Mouse (Mus musculus) liver, embryonic 13.5 days (tissue): ENCODE measurements at regions not wholly inside any gene's neighbourhood (a gene's known extent, or its start where the extent isn't known, plus 50 kb on each side); places are given as distances from the start of the nearest gene placed in this dataset.
A peak's percentile ranks its signal among the peaks of the same experiment; 100 is the strongest.

Experiments used
- ATAC-seq: fragments of 200-750 bp; cut with Nextera tagmentation; 2 replicates; pipeline ENCODE4 v1.8.0; 2017; ENCODE audit warnings: low read depth, mild to moderate bottlenecking, moderate number of reproducible peaks, moderate library complexity
- DNase-seq: peaks from one replicate; pipeline ENCODE4 v3.0.0; 2022
- H3K27ac ChIP-seq: fragments of 300-500 bp; sonication (generic); 2 replicates; pipeline ENCODE4 v1.5.1; 2015; ENCODE audit warnings: moderate library complexity, mild to moderate bottlenecking, inconsistent platforms
- H3K27me3 ChIP-seq: fragments of 300-500 bp; sonication (generic); 2 replicates; pipeline ENCODE4 v1.6.1; 2015; ENCODE audit warnings: mild to moderate bottlenecking, inconsistent platforms
- H3K36me3 ChIP-seq: fragments of 300-500 bp; sonication (generic); 2 replicates; pipeline ENCODE4 v1.6.1; 2015; ENCODE audit warnings: mild to moderate bottlenecking, inconsistent platforms
- H3K4me1 ChIP-seq: fragments of 300-500 bp; sonication (generic); replicated peaks from 2 replicates; pipeline ENCODE4 v1.6.1; 2015; ENCODE audit warnings: inconsistent platforms
- H3K4me2 ChIP-seq: fragments of 300-500 bp; sonication (generic); 2 replicates; pipeline ENCODE4 v1.6.1; 2015; ENCODE audit warnings: inconsistent platforms, mild to moderate bottlenecking, moderate library complexity
- H3K4me3 ChIP-seq: fragments of 300-500 bp; sonication (generic); replicated peaks from 2 replicates; pipeline ENCODE4 v1.5.1; 2015; ENCODE audit warnings: mild to moderate bottlenecking, inconsistent platforms
- H3K9ac ChIP-seq: fragments of 300-500 bp; sonication (generic); 2 replicates; pipeline ENCODE4 v1.6.1; 2015; ENCODE audit warnings: mild to moderate bottlenecking, inconsistent platforms
- H3K9me3 ChIP-seq: fragments of 300-500 bp; sonication (generic); replicated peaks from 2 replicates; pipeline ENCODE4 v1.6.1; 2016; ENCODE audit warnings: inconsistent platforms
- WGBS: fragments of 180-500 bp; shearing (Covaris S2); methylation state at CpG from one replicate; pipeline ENCODE4 v1.1.7; 2015; ENCODE audit not compliant: insufficient replicate concordance; 5-methylcytosine and 5-hydroxymethylcytosine counted together

GRCm38 (mm10) chr3:37907432-37908088 is 183.3 kb upstream of the Gm5148 start:
- no peak for DNase-seq
- Histone ChIP-seq H3K27me3 (no peaks in the 10 kb centered on the region), H3K4me2 (no peak overlapping the region), H3K9me3 (no peaks in the 10 kb centered on the region), H3K36me3 (no peaks in the 10 kb centered on the region), H3K9ac (no peak overlapping the region), H3K4me1 (peaks cover 17% of the 10 kb centered on the region), H3K4me3 (no peak overlapping the region), H3K27ac (no peak overlapping the region)
- WGBS = 17% methylated on average over 14 of the region's 14 CpGs
- peak; percentile 71 for ATAC-seq

GRCm38 (mm10) chr3:37906806-37907251 is 182.5 kb upstream of the Gm5148 start:
- H3K4me2 ChIP-seq = no peak overlapping the region
- no peaks in the 10 kb centered on the region for H3K9me3 ChIP-seq
- H3K9ac ChIP-seq = no peak overlapping the region
- no peak overlapping the region for H3K27ac ChIP-seq
- H3K4me3 ChIP-seq = no peak overlapping the region
- ATAC-seq (no peak), DNase-seq (no peak)
- H3K4me1 ChIP-seq = peaks cover 17% of the 10 kb centered on the region
- no peaks in the 10 kb centered on the region for H3K27me3 ChIP-seq
- WGBS = 31% methylated on average over 5 of the region's 5 CpGs
- no peaks in the 10 kb centered on the region for H3K36me3 ChIP-seq

- H3K4me2 ChIP-seq = no peak overlapping the region
- no peaks in the 10 kb centered on the region for H3K36me3 ChIP-seq
- no peaks in the 10 kb centered on the region for H3K27me3 ChIP-seq
- H3K4me3 ChIP-seq = no peak overlapping the region
- DNase-seq (no peak), ATAC-seq (no peak)
- H3K27ac ChIP-seq = no peak overlapping the region
- H3K9ac ChIP-seq = no peak overlapping the region
- H3K9me3 ChIP-seq = no peaks in the 10 kb centered on the region
- 33% methylated on average over 3 of the region's 3 CpGs for WGBS
- H3K4me1 ChIP-seq = peaks cover 17% of the 10 kb centered on the region
Measured at GRCm38 (mm10) chr3:37904188-37904587, 179.9 kb upstream of the Gm5148 start.

GRCm38 (mm10) chr3:37903482-37903881 is 179.2 kb upstream of the Gm5148 start:
- H3K27ac ChIP-seq = no peak overlapping the region

GRCm38 (mm10) chr3:37903021-37903420 is 178.7 kb upstream of the Gm5148 start:
- Histone ChIP-seq H3K27me3 (no peaks in the 10 kb centered on the region), H3K4me1 (peaks cover 12% of the 10 kb centered on the region), H3K36me3 (no peaks in the 10 kb centered on the region), H3K4me2 (no peak overlapping the region), H3K4me3 (no peak overlapping the region), H3K27ac (no peak overlapping the region), H3K9ac (no peak overlapping the region), H3K9me3 (no peaks in the 10 kb centered on the region)
- 62% methylated on average over 4 of the region's 4 CpGs for WGBS
- DNase-seq (no peak), ATAC-seq (no peak)

More at GRCm38 (mm10) chr3:37903482-37903881, 179.2 kb upstream of the Gm5148 start:
- DNase-seq (no peak), ATAC-seq (no peak)
- no peak overlapping the region for H3K4me2 ChIP-seq
- 46% methylated on average over 3 of the region's 3 CpGs for WGBS
- no peak overlapping the region for H3K9ac ChIP-seq
- peaks cover 15% of the 10 kb centered on the region for H3K4me1 ChIP-seq
- no peaks in the 10 kb centered on the region for H3K36me3 ChIP-seq
- no peak overlapping the region for H3K4me3 ChIP-seq
- no peaks in the 10 kb centered on the region for H3K9me3 ChIP-seq
- H3K27me3 ChIP-seq = no peaks in the 10 kb centered on the region

- Histone ChIP-seq H3K4me3 (no peak overlapping the region), H3K36me3 (no peaks in the 10 kb centered on the region), H3K4me2 (no peak overlapping the region), H3K9ac (no peak overlapping the region), H3K4me1 (no peaks in the 10 kb centered on the region), H3K27me3 (no peaks in the 10 kb centered on the region), H3K9me3 (no peaks in the 10 kb centered on the region), H3K27ac (no peak overlapping the region)
- ATAC-seq (no peak), DNase-seq (no peak)
- WGBS = 32% methylated on average over 3 of the region's 3 CpGs
Measured at GRCm38 (mm10) chr3:37897392-37897791, 173.1 kb upstream of the Gm5148 start.

- no peaks in the 10 kb centered on the region for H3K9me3 ChIP-seq
- WGBS = 8% methylated on average over 17 of the region's 17 CpGs
- H3K4me2 ChIP-seq = peak overlapping the region; percentile 41
- ATAC-seq = no peak
- H3K27ac ChIP-seq = no peak overlapping the region
- DNase-seq = no peak
- no peak overlapping the region for H3K9ac ChIP-seq
- H3K36me3 ChIP-seq = no peaks in the 10 kb centered on the region
- H3K4me3 ChIP-seq = no peak overlapping the region
- no peaks in the 10 kb centered on the region for H3K27me3 ChIP-seq
- H3K4me1 ChIP-seq = no peaks in the 10 kb centered on the region
Measured at GRCm38 (mm10) chr3:37896821-37897311, 172.6 kb upstream of the Gm5148 start.

- Histone ChIP-seq H3K4me3 (no peak overlapping the region), H3K27ac (no peak overlapping the region), H3K9me3 (no peaks in the 10 kb centered on the region), H3K4me1 (no peaks in the 10 kb centered on the region), H3K36me3 (no peaks in the 10 kb centered on the region), H3K9ac (no peak overlapping the region), H3K27me3 (no peaks in the 10 kb centered on the region), H3K4me2 (no peak overlapping the region)
- 70% methylated on average over 2 of the region's 2 CpGs for WGBS
- DNase-seq = no peak
- no peak for ATAC-seq
Measured at GRCm38 (mm10) chr3:37894599-37894998, 170.3 kb upstream of the Gm5148 start.

GRCm38 (mm10) chr3:37890202-37890601 is 165.9 kb upstream of the Gm5148 start:
- DNase-seq = no peak
- H3K9ac ChIP-seq = no peak overlapping the region
- H3K4me2 ChIP-seq = no peak overlapping the region
- WGBS = 59% methylated on average over 1 of the region's 1 CpGs
- H3K36me3 ChIP-seq = no peaks in the 10 kb centered on the region
- peaks cover 11% of the 10 kb centered on the region for H3K4me1 ChIP-seq
- no peak overlapping the region for H3K4me3 ChIP-seq
- H3K27ac ChIP-seq = no peak overlapping the region
- H3K9me3 ChIP-seq = no peaks in the 10 kb centered on the region
- H3K27me3 ChIP-seq = no peaks in the 10 kb centered on the region
- no peak for ATAC-seq

- Histone ChIP-seq H3K4me3 (no peak overlapping the region), H3K9ac (no peak overlapping the region), H3K27me3 (no peaks in the 10 kb centered on the region), H3K27ac (no peak overlapping the region), H3K9me3 (no peaks in the 10 kb centered on the region), H3K36me3 (no peaks in the 10 kb centered on the region), H3K4me2 (no peak overlapping the region), H3K4me1 (peaks cover 11% of the 10 kb centered on the region)
- WGBS = 50% methylated on average over 6 of the region's 6 CpGs
- no peak for ATAC-seq
- DNase-seq = no peak
Measured at GRCm38 (mm10) chr3:37888455-37888854, 164.2 kb upstream of the Gm5148 start.

- no peak overlapping the region for H3K4me2 ChIP-seq
- H3K36me3 ChIP-seq = no peaks in the 10 kb centered on the region
- H3K4me3 ChIP-seq = no peak overlapping the region
- DNase-seq = no peak
- 65% methylated on average over 3 of the region's 3 CpGs for WGBS
- no peak overlapping the region for H3K27ac ChIP-seq
- H3K27me3 ChIP-seq = no peaks in the 10 kb centered on the region
- no peak for ATAC-seq
- no peak overlapping the region for H3K9ac ChIP-seq
- peaks cover 11% of the 10 kb centered on the region for H3K4me1 ChIP-seq
- H3K9me3 ChIP-seq = no peaks in the 10 kb centered on the region
Measured at GRCm38 (mm10) chr3:37887711-37888110, 163.4 kb upstream of the Gm5148 start.
